Mouse (Mus musculus) large intestine, adult 2 months (tissue): ENCODE data around the gene Lct. TPM values are rescaled to one million over a fixed set of nuclear protein-coding genes. Genes with fewer than 3 reads are reported as not detected.

Source experiments
- polyA plus RNA-seq: library from polyadenylated mRNA; depleted of rRNA; stranded (reverse); fragments of >200 nt; gene quantifications from 2 replicates; pipeline ENCODE4 v1.2.3, GENCODE M21; 2012; rRNA removed

The Lct gene
- polyA plus RNA-seq, 1 experiment: 12.1 TPM

Other genes starting within 250 kb of the Lct start
- gene Zranb3, start 225.3 kb downstream of the Lct start, polyA plus RNA-seq: 1.1 and 1.4 TPM in 2 replicates
- gene R3hdm1, start 225.0 kb downstream of the Lct start, polyA plus RNA-seq: 11.1 and 18.8 TPM in 2 replicates
- 13.7 and 20.3 TPM in 2 replicates for gene Ubxn4, start 84.4 kb downstream of the Lct start, polyA plus RNA-seq
- gene Mcm6, start 31.3 kb upstream of the Lct start, polyA plus RNA-seq: 23.5 and 29.0 TPM in 2 replicates
- gene Dars, start 89.0 kb upstream of the Lct start, polyA plus RNA-seq: 9.5 and 10.3 TPM in 2 replicates